Mouse (Mus musculus) left cerebral cortex, postnatal 36 days (tissue): ENCODE results near the gene Ip6k3. TPM values are rescaled to one million over a fixed set of nuclear protein-coding genes. Genes with fewer than 3 reads are reported as not detected.

ENCODE experiments used
- DNase-seq, 2 experiments: peaks; one replicate each; pipeline ENCODE4 v3.0.0; 2021 to 2022; ENCODE audit warnings: low spot score in 2 of 2, mixed read lengths in 1 of 2
- intact Hi-C: fragments of 180-260 bp; cut with DNase I; formaldehyde crosslinking; loops from one replicate; pipeline ENCODE4 v1.15.1; 2025
- total RNA-seq, 2 experiments: library from RNA; stranded (reverse); gene quantifications; 2 replicates each; pipeline ENCODE4 v1.2.3; 2021

Gene Ip6k3
- total RNA-seq, 2 experiments from 2014 or later = 0.23 to 0.81 TPM

GRCm38 (mm10) chr17:27131240-27131665 is 36.3 kb downstream of the Ip6k3 start:
- DNase-seq = peak in 1 of 2 experiments; percentile 53
- intact Hi-C loops = loop anchor here (5.0 kb wide), 3 partner anchors 56 to 454 kb away; no protein-coding TSS in a partner anchor

- intact Hi-C loops = loop anchor here (5.0 kb wide), 3 partner anchors 57 to 453 kb away; no protein-coding TSS in a partner anchor
- DNase-seq = no peak
These were observed 37.3 kb downstream of the Ip6k3 start for GRCm38 (mm10) chr17:27130246-27130645.

GRCm38 (mm10) chr17:27129819-27130218 is 37.8 kb downstream of the Ip6k3 start:
- intact Hi-C loops = loop anchor here (5.0 to 10.0 kb wide), 4 partner anchors 57 to 453 kb away; partner anchors contain the start of genes Cuta and Phf1
- no peak for DNase-seq

GRCm38 (mm10) chr17:27129291-27129690 is 38.3 kb downstream of the Ip6k3 start:
- intact Hi-C loops = loop anchor here (10.0 kb wide), 1 partner anchor 194 kb away; the partner anchor contains the start of genes Cuta and Phf1
- DNase-seq = no peak

- intact Hi-C loops = loop anchor here (10.0 kb wide), 1 partner anchor 193 kb away; the partner anchor contains the start of genes Cuta and Phf1
- DNase-seq = no peak
These were observed 39.4 kb downstream of the Ip6k3 start for GRCm38 (mm10) chr17:27128189-27128588.

GRCm38 (mm10) chr17:27126974-27127373 is 40.6 kb downstream of the Ip6k3 start:
- intact Hi-C loops = loop anchor here (10.0 kb wide), 1 partner anchor 192 kb away; the partner anchor contains the start of genes Cuta and Phf1
- DNase-seq = no peak

GRCm38 (mm10) chr17:27125669-27126202 is 41.9 kb downstream of the Ip6k3 start:
- intact Hi-C loops = loop anchor here (10.0 kb wide), 1 partner anchor 191 kb away; the partner anchor contains the start of genes Cuta and Phf1
- DNase-seq = no peak

GRCm38 (mm10) chr17:27125185-27125584 is 42.4 kb downstream of the Ip6k3 start:
- DNase-seq = peak; percentile 76 to 81
- intact Hi-C loops = loop anchor here (10.0 kb wide), 1 partner anchor 190 kb away; the partner anchor contains the start of genes Cuta and Phf1

GRCm38 (mm10) chr17:27123813-27124375 is 43.7 kb downstream of the Ip6k3 start:
- no peak for DNase-seq
- intact Hi-C loops = loop anchor here (10.0 kb wide), 1 partner anchor 189 kb away; the partner anchor contains the start of genes Cuta and Phf1

GRCm38 (mm10) chr17:27123103-27123502 is 44.5 kb downstream of the Ip6k3 start:
- intact Hi-C loops = loop anchor here (10.0 kb wide), 1 partner anchor 188 kb away; the partner anchor contains the start of genes Cuta and Phf1
- no peak for DNase-seq

- no peak for DNase-seq
- intact Hi-C loops = loop anchor here (10.0 kb wide), 1 partner anchor 188 kb away; the partner anchor contains the start of genes Cuta and Phf1
These were observed 44.9 kb downstream of the Ip6k3 start for GRCm38 (mm10) chr17:27122701-27123100.

- DNase-seq = no peak
- intact Hi-C loops = loop anchor here (10.0 kb wide), 1 partner anchor 187 kb away; the partner anchor contains the start of genes Cuta and Phf1
These were observed 45.8 kb downstream of the Ip6k3 start for GRCm38 (mm10) chr17:27121781-27122180.

GRCm38 (mm10) chr17:27121266-27121665 is 46.3 kb downstream of the Ip6k3 start:
- intact Hi-C loops = loop anchor here (10.0 kb wide), 1 partner anchor 186 kb away; the partner anchor contains the start of genes Cuta and Phf1

GRCm38 (mm10) chr17:27120561-27121024 is 47.0 kb downstream of the Ip6k3 start:
- intact Hi-C loops = loop anchor here (10.0 kb wide), 1 partner anchor 186 kb away; the partner anchor contains the start of genes Cuta and Phf1
- DNase-seq = peak; percentile 60 to 69

More at GRCm38 (mm10) chr17:27121266-27121665, 46.3 kb downstream of the Ip6k3 start:
- no peak for DNase-seq

GRCm38 (mm10) chr17:27119954-27120353 is 47.6 kb downstream of the Ip6k3 start:
- no peak for DNase-seq
- intact Hi-C loops = loop anchor here (10.0 kb wide), 1 partner anchor 185 kb away; the partner anchor contains the start of genes Cuta and Phf1

- intact Hi-C loops = no loop called here
- no peak for DNase-seq
These were observed 48.1 kb downstream of the Ip6k3 start for GRCm38 (mm10) chr17:27119540-27119895.

GRCm38 (mm10) chr17:27118676-27119539 is 48.7 kb downstream of the Ip6k3 start:
- intact Hi-C loops = no loop called here
- DNase-seq = no peak

- intact Hi-C loops = no loop called here
These were observed 57.5 kb downstream of the Ip6k3 start for GRCm38 (mm10) chr17:27110072-27110471.

GRCm38 (mm10) chr17:27107936-27108335 is 59.7 kb downstream of the Ip6k3 start:
- DNase-seq = no peak
- intact Hi-C loops = no loop called here

More at GRCm38 (mm10) chr17:27110072-27110471, 57.5 kb downstream of the Ip6k3 start:
- no peak for DNase-seq
